Mouse (Mus musculus): Measurements from ENCODE around the gene Mavs. TPM values are rescaled to one million over a fixed set of nuclear protein-coding genes. Genes with fewer than 3 reads are reported as not detected.
A peak's percentile ranks its signal among the peaks of the same experiment; 100 is the strongest.

The Mavs gene
- 17.7 and 17.9 TPM in 2 replicates for polyA plus RNA-seq (2015; fragmentation: Nextera tagmentation; extraction: Ambion mirVana)

DNA sequence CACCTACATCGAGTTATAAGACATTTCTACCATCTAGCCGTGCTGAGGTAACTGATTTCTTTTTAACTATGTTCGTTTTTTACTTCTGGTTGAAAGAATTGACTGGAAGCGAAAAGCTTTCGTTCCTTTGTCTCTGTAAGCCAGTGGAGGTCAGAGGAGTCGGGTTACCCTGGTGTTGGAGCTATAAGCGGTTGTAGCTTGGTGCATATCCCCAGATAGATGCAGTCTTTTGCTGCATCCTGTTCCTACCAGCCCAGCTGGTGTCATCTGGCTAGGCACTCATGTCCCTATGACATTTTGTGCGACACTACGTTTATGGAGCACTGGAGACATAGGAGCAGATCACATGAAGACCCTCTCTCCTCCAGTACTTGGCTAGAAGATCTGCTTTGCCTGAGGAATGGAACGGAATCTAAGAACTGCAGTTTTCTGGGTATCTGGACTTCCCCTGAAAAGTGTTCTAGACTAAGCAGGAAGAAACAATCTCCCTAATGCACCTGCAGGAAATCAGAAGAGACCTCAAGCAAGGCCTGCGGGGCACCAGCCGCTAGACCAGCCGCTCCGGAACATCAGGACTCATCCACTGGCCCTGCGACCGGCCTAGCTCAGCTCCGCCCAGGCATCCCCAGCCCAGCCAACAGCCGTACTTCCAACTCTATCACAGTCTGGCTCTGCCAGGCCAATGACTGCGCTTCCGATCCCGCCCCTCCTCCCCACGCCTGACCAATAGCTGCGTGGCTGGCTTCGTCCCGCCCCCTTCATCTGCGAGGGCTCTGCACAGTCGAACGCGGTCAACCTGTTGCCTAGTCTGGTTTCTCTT, at the start of gene Mavs:
TSS of gene Mavs (plus strand) at position 757 of the 820 bp plus-strand sequence.

DNA sequence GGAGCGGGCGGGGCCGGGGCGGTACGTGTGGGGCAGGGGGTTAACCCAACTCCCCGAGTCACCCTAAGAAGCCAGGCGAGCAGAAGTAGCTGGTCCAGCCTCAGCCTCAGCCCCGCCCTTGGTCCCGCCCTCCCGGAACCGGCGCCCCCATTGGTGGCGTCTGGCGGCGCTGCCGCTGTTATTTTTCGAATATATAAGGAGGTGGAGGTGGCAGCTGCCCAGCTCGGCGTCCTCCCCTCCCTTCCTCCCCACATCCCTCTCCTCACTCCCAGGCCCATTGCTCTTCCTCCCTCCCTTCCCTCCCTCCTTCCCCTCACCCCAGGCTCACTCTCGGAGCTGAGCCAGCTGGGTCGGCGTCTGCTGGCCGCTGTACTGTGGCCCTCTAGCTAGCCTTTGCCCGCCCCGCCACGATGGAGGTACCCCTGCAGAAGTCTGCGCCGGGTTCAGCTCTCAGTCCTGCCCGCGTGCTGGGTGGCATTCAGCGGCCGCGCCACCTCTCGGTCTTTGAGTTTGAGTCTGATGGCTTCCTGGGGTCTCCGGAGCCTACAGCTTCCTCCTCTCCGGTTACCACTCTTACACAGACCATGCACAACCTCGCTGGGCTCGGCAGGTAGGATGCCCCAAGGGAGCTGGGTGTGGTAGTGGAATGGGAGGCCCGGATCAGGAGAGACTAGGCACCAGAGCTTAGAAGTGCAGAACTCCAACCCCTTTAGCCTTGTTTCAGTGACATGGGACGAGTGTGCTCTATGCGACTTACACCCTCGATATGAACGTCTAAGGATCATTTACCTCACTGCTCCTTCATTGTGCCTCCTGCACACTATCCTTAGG, 46.9 kb upstream of the Mavs start, which contains the start of the genes Cdc25b and Spef1:
TSS of gene Cdc25b (plus strand) at position 179 of the 831 bp plus-strand sequence.
TSS of gene Spef1 (minus strand) at position 512 of the 831 bp plus-strand sequence.

DNA sequence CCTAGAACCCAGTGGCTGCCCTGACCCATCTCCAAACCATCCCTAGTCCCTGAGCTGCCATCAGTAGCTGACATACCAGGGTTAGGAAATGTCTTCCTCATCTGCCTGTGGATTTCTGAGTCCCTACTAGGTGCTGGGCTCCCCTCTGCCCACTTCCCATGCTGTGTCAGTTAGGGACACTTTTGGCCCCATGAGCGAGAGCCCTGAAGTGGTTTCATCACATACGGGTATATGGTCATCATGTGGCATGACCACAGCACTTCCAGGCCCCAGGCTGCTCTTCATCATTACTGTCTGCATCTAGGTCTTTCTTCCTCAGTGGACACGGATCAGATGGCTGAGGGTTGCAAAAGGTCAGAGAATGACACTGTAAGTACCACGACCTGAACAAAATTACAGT, 27.1 kb upstream of the Mavs start, which contains the start of gene Ap5s1:
TSS of gene Ap5s1 (plus strand) at position 301 of the 400 bp plus-strand sequence.

DNA sequence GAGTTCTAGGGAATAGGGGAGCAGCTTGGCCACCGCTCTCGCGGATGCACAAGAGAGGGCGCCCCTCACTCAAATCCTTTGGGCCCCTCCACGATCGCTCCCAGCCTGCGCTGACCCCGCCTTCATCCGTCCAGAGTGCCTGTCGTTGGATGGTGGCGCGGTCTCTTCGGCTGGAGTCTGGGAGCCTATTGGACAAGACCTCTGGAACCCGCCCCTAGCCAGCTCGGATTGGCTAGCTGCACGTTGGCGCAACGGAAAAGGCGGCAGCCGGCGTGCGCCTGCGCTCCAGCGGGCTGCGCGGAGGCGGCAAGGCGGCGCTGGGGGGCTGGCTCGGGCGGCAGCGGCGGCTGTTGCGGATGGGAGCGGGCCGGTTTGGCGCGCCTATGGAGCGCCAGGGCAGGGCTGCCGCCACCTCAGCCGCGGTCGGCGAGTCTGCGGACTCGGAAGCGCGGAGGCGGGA, 28.4 kb downstream of the Mavs start, which contains the start of gene Pank2:
TSS of gene Pank2 (plus strand) at position 283 of the 460 bp plus-strand sequence.

Small RNA genes lying within 50 kb of the gene (microRNA-seq; reads per million reads assigned to microRNA genes)
- gene Mir103-2 = 44.8 reads per million, percentile 38 among the genes with 10 or more reads in this experiment

Other genes with a start within 250 kb of the Mavs start
- 88.3 and 99.6 TPM in 2 replicates for gene Gfra4, start 191.0 kb upstream of the Mavs start, polyA plus RNA-seq (2015; fragmentation: Nextera tagmentation; extraction: Ambion mirVana)
- 77.8 and 88.7 TPM in 2 replicates for gene Adam33, start 170.2 kb upstream of the Mavs start, polyA plus RNA-seq (2015; fragmentation: Nextera tagmentation; extraction: Ambion mirVana)
- gene Siglec1, start 147.3 kb upstream of the Mavs start, polyA plus RNA-seq (2015; fragmentation: Nextera tagmentation; extraction: Ambion mirVana) = 1.4 and 2.6 TPM in 2 replicates
- 9.5 and 10.1 TPM in 2 replicates for gene Hspa12b, start 106.8 kb upstream of the Mavs start, polyA plus RNA-seq (2015; fragmentation: Nextera tagmentation; extraction: Ambion mirVana)
- gene Gm11037, start 100.6 kb upstream of the Mavs start, polyA plus RNA-seq (2015; fragmentation: Nextera tagmentation; extraction: Ambion mirVana) = not detected in 2 replicates
- gene 1700037H04Rik, start 74.0 kb upstream of the Mavs start, polyA plus RNA-seq (2015; fragmentation: Nextera tagmentation; extraction: Ambion mirVana) = 39.0 and 42.4 TPM in 2 replicates
- 14.9 and 15.0 TPM in 2 replicates for gene Cenpb, start 54.0 kb upstream of the Mavs start, polyA plus RNA-seq (2015; fragmentation: Nextera tagmentation; extraction: Ambion mirVana)
- 19.0 and 21.6 TPM in 2 replicates for gene Cdc25b, start 47.1 kb upstream of the Mavs start, polyA plus RNA-seq (2015; fragmentation: Nextera tagmentation; extraction: Ambion mirVana)
- 2.2 and 2.6 TPM in 2 replicates for gene Spef1, start 46.8 kb upstream of the Mavs start, polyA plus RNA-seq (2015; fragmentation: Nextera tagmentation; extraction: Ambion mirVana)
- gene Ap5s1, start 27.0 kb upstream of the Mavs start, polyA plus RNA-seq (2015; fragmentation: Nextera tagmentation; extraction: Ambion mirVana) = 20.5 and 22.4 TPM in 2 replicates
- gene Pank2, start 28.4 kb downstream of the Mavs start, polyA plus RNA-seq (2015; fragmentation: Nextera tagmentation; extraction: Ambion mirVana) = 25.2 and 30.5 TPM in 2 replicates
- 1.5 and 1.9 TPM in 2 replicates for gene Rnf24, start 118.8 kb downstream of the Mavs start, polyA plus RNA-seq (2015; fragmentation: Nextera tagmentation; extraction: Ambion mirVana)

Measured in urinary bladder, postnatal 0 days (tissue).